Mouse (Mus musculus) kidney, embryonic 16.5 days (tissue): ENCODE data around the gene Tmem259. TPM values are rescaled to one million over a fixed set of nuclear protein-coding genes. Genes with fewer than 3 reads are reported as not detected.
A peak's percentile ranks its signal among the peaks of the same experiment; 100 is the strongest.

Experiments used
- ATAC-seq: fragments of 200-750 bp; cut with Nextera tagmentation; 2 replicates; pipeline ENCODE4 v1.8.0; 2017; ENCODE audit warnings: moderate TSS enrichment; ENCODE audit not compliant: low FRiP score, low TSS enrichment
- H3K27ac ChIP-seq: fragments of 300-500 bp; sonication (generic); 2 replicates; pipeline ENCODE4 v1.5.1; 2014; ENCODE audit warnings: low read length
- H3K27me3 ChIP-seq: fragments of 300-500 bp; sonication (generic); 2 replicates; pipeline ENCODE4 v1.6.1; 2014; ENCODE audit warnings: low read length, control low read depth, mixed read lengths; ENCODE audit not compliant: insufficient read depth
- H3K36me3 ChIP-seq: fragments of 300-500 bp; sonication (generic); 2 replicates; pipeline ENCODE4 v1.6.1; 2014; ENCODE audit warnings: low read length, control low read depth, mixed read lengths; ENCODE audit not compliant: insufficient read depth
- H3K4me1 ChIP-seq: fragments of 300-500 bp; sonication (generic); 2 replicates; pipeline ENCODE4 v1.6.1; 2014; ENCODE audit warnings: low read length, control low read depth, mixed read lengths; ENCODE audit not compliant: insufficient read depth
- H3K4me2 ChIP-seq: fragments of 300-500 bp; sonication (generic); replicated peaks from 2 replicates; pipeline ENCODE4 v1.6.1; 2014; ENCODE audit warnings: low read depth, low read length
- H3K4me3 ChIP-seq: fragments of 300-500 bp; sonication (generic); 2 replicates; pipeline ENCODE4 v1.5.1; 2014; ENCODE audit warnings: mild to moderate bottlenecking, low read length
- H3K9ac ChIP-seq: fragments of 300-500 bp; sonication (generic); replicated peaks from 2 replicates; pipeline ENCODE4 v1.6.1; 2014; ENCODE audit warnings: low read length
- H3K9me3 ChIP-seq: fragments of 300-500 bp; sonication (generic); 2 replicates; pipeline ENCODE4 v1.6.1; 2016; ENCODE audit warnings: low read length, control low read depth
- WGBS: fragments of 180-500 bp; shearing (Covaris S2); extraction: QIAGEN DNeasy Blood & Tissue Kit; methylation state at CpG from one replicate; pipeline ENCODE4 v1.1.7; 2014; 5-methylcytosine and 5-hydroxymethylcytosine counted together
- polyA plus RNA-seq: library from polyadenylated mRNA; unstranded; fragments of >200 nt; fragmentation: Nextera tagmentation; extraction: Ambion mirVana; gene quantifications from 2 replicates; pipeline ENCODE4 v1.2.1, GENCODE M21; 2015

Tmem259 gene
- polyA plus RNA-seq, 1 experiment from 2014 or later = 11.2 TPM

DNA sequence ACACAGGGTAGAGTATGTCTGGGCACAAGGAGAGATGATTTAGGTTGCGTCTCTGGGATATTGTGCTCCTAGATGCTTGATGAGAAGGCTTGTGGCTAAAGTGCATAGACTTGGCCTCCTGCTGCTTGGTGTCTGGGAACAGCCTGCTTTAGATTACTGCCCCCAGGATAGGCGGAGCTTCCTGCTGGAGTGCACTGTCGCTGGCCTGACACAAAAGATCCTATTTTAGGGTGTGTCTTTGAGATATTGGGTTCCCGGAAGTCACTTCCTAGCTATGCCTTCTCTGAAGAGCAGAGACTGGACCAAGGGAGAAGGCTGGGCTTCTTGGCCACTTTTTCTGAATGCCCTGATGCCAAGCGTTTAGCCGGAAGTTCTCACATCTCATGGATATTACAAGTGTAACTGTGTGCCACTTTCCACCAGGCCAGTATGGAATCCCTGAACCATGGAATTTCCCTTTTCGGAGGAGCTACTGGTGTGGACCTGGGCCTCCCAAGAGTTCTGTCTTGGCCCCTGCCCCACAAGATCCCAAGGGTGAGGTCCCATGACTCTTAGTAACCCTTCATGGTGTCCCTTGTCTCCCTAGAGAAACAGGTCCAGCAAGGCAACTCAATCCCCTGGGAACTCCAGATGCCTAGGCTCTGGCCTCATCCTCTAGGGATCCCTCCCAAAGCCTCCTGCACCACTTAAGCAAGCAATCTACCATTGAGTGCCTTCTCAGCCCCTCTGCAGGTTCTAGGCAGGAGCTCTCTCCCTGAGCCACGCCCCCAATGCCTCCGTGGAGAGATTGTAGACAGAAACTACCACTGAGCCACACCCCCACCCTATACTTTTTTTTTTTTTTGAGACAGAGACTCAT lies 19.5 kb upstream of the Tmem259 start:
- Histone ChIP-seq H3K4me2 (no peak overlapping the region), H3K36me3 (no peaks in the 10 kb centered on the region), H3K27me3 (peaks cover 14% of the 10 kb centered on the region), H3K4me1 (peaks cover 12% of the 10 kb centered on the region; the same call in 1 of the 2 replicates), H3K4me3 (no peak overlapping the region), H3K9ac (peak overlapping the region; percentile 36; the same call in 1 of the 2 replicates), H3K27ac (no peak overlapping the region), H3K9me3 (no peaks in the 10 kb centered on the region)
- ATAC-seq = no peak
- WGBS = 55% methylated on average over 9 of the region's 9 CpGs

DNA sequence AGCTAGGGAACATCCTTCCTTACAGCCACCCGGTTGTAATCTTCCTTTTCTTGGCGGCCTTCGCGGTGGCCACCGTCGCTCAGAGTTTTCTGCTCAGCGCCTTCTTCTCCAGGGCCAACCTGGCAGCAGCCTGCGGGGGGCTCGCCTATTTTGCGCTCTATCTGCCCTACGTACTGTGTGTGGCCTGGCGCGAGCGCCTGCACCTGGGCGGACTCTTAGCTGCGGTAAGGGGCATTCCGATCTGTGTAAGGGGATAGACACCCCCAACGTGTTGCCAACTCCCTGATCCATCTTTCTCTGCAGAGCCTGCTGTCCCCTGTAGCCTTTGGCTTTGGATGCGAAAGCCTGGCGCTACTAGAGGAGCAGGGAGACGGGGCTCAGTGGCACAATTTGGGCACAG lies 18.7 kb upstream of the Tmem259 start:
- no peaks in the 10 kb centered on the region for H3K9me3 ChIP-seq
- peak overlapping the region; percentile 24 for H3K4me2 ChIP-seq
- peaks cover 14% of the 10 kb centered on the region for H3K27me3 ChIP-seq
- H3K4me3 ChIP-seq = no peak overlapping the region
- no peak for ATAC-seq
- H3K36me3 ChIP-seq = no peaks in the 10 kb centered on the region
- 0 out of 2 replicates have a peak overlapping the region, but pooled peaks have one; percentile 36 for H3K9ac ChIP-seq
- no peak overlapping the region for H3K27ac ChIP-seq
- peaks cover 19% of the 10 kb centered on the region for H3K4me1 ChIP-seq
- 25% methylated on average over 21 of the region's 21 CpGs for WGBS

DNA sequence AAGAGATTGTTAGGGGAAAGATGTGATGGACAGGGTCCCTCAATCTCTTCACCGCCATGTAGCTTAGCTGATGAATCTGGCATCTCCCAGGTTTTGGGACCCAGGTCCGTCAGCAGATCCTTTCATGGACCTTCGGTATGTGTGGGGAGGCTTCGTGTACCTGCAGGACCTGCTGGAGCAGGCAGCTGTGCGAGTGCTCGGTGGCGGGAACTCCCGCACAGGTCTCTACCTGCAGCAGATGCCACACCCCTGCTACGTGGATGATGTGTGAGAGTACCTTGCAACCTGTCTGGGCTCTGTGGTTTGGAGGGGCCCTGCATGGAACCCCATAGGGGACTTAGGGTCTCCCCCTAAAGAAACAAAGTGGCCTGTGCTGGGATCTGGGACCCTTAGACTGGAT lies 17.8 kb upstream of the Tmem259 start:
- Histone ChIP-seq H3K27ac (no peak overlapping the region), H3K9me3 (no peaks in the 10 kb centered on the region), H3K9ac (no peak overlapping the region), H3K4me3 (no peak overlapping the region), H3K27me3 (peaks cover 14% of the 10 kb centered on the region), H3K4me2 (no peak overlapping the region), H3K36me3 (no peaks in the 10 kb centered on the region), H3K4me1 (peaks cover 26% of the 10 kb centered on the region)
- no peak for ATAC-seq
- 79% methylated on average over 9 of the region's 9 CpGs for WGBS

DNA sequence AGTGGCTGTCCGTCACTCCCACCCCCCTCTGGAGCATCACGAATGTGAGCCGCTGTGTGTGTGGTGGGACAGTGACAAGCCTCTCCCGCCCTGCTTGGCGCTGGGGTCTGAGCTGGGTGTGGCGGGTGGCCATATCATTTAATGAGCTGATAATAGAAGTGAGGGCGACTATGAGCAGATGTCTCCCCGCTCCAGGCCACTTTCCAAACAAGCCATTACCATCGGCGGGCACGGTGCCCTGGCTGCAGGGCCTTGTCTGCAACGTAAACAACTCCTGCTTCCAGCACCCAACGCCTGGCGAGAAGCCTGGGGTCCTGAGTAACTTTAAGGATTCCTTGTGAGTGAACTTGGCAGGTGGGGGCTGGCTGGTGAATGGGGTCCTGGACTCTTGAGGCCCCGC lies 13.7 kb upstream of the Tmem259 start:
- peak overlapping the region; percentile 55 for H3K4me3 ChIP-seq
- no peak for ATAC-seq
- H3K27me3 ChIP-seq = peaks cover 10% of the 10 kb centered on the region; the same call in 1 of the 2 replicates
- H3K36me3 ChIP-seq = peaks cover 20% of the 10 kb centered on the region
- H3K9ac ChIP-seq = peak overlapping the region; percentile 47
- H3K9me3 ChIP-seq = no peaks in the 10 kb centered on the region
- 11% methylated on average over 15 of the region's 15 CpGs for WGBS
- peaks cover 24% of the 10 kb centered on the region for H3K4me1 ChIP-seq
- no peak overlapping the region for H3K27ac ChIP-seq
- peak overlapping the region; percentile 89 for H3K4me2 ChIP-seq

DNA sequence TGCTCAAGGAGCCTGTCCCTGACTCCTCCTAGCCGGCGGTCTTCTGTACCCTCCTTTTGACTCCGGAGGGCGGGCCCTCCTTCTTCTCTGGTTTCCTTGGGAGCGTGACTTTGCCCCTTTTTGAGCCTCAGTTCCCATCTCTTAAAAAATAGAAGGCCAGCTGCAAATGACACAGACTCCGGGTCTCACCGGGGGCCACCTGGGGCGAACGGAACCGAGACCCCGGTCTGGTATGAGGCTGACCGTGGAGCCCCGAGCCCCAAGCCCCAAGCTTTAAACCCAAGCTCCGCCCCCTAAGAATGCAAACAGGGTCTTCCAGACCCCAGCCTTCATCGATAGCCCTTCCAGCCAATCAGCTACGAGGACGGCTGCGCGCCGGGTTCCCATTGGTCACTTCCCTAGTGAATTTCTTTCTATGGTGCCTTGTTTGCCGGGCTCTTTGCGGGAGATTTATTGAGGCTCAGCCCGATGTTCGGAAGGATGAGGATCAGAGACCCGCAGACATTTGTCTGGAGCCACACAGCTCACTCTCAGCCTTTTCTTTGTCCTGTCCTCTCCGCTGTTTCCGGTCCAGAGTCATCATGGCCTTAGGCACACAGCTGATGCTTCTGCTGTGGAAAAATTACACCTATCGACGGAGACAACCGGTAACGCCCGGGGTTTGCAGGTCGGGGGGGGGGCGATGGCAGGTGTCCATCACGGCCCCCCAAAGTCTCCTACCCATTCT lies 13.1 kb upstream of the Tmem259 start:
- WGBS = under 1% methylated on average over 35 of the region's 35 CpGs
- Histone ChIP-seq H3K9ac (peak overlapping the region; percentile 65), H3K4me3 (peak overlapping the region; percentile 55), H3K4me1 (peaks cover 19% of the 10 kb centered on the region), H3K27ac (peak overlapping the region; percentile 35), H3K4me2 (peak overlapping the region; percentile 89), H3K27me3 (peaks cover 7% of the 10 kb centered on the region; the same call in 1 of the 2 replicates), H3K36me3 (peaks cover 26% of the 10 kb centered on the region), H3K9me3 (no peaks in the 10 kb centered on the region)
- ATAC-seq = peak; percentile 61

DNA sequence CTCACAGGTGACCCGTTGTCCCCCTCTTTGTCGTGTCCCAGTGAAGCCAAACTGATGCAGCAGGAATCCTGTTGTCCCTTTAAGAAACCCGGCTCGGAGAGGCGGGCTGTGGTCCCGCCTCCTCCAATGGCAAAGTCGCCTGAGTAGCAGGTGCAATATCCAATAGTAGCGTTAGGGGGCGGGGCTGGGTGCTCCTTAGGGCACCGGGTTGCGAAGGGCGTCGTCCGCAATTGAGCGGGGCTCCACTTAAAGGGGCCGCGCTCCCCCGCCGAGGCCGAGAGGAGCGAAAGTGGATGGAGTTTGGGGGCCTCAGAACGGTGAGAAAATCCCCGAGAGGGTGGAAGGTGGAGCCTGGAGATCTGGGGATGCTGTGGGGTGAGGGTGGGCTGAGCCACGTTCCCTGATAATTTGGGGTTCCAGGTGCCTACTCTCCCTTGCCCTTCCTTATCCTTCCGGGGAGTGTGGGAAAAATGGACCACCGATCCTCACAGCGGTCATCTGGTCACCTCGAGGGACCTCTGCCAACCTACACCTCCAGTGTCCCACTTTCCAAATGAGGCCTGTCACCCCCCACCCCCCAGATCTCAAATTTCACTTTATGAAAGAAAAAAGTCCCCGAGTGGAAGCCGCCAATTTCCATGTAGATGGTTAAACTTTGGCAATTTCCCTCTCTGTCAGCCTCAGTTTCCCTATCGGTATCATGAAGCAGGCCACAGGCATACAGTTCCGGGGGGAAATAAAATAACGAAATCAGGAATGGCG lies 12.3 kb upstream of the Tmem259 start, which contains the start of gene Abca7:
Abca7 (plus strand) TSS at position 223 of the 762 bp plus-strand sequence.
- Histone ChIP-seq H3K36me3 (peaks cover 34% of the 10 kb centered on the region), H3K4me3 (peak within 1 kb of the TSS; percentile 55), H3K27ac (peak within 1 kb of the TSS; percentile 35), H3K27me3 (peaks cover 1% of the 10 kb centered on the region; the same call in 1 of the 2 replicates), H3K9me3 (peaks cover 3% of the 10 kb centered on the region; the same call in 1 of the 2 replicates), H3K9ac (peak within 1 kb of the TSS; percentile 65), H3K4me2 (peak within 1 kb of the TSS; percentile 89), H3K4me1 (peaks cover 19% of the 10 kb centered on the region)
- peak; percentile 90 for ATAC-seq
- WGBS = under 1% methylated on average over 34 of the region's 34 CpGs

DNA sequence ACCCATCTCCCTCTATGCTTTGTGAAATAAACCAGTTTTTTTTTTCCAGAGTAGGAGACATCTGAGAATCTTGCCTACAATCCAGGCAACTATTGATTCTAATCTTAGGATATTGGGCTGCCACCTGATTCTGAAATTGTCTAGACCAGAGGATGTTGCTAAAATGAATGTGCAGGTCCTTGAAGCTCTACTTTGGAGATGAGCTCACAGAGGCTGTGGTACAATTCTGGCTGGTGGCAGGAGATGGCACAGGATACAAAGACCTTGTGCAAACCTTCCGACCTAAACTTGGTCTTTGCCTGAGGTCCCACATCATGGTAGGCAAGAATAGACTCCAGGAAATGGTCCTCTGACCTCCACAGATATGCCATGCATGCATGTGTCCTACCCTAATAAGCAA lies 11.5 kb upstream of the Tmem259 start:
- 89% methylated on average over 1 of the region's 1 CpGs for WGBS
- Histone ChIP-seq H3K4me2 (peak overlapping the region; percentile 89; the same call in 1 of the 2 replicates), H3K36me3 (peaks cover 42% of the 10 kb centered on the region), H3K27me3 (no peaks in the 10 kb centered on the region), H3K4me1 (peaks cover 19% of the 10 kb centered on the region), H3K9ac (no peak overlapping the region), H3K9me3 (peaks cover 6% of the 10 kb centered on the region; the same call in 1 of the 2 replicates), H3K27ac (no peak overlapping the region), H3K4me3 (no peak overlapping the region)
- no peak for ATAC-seq

DNA sequence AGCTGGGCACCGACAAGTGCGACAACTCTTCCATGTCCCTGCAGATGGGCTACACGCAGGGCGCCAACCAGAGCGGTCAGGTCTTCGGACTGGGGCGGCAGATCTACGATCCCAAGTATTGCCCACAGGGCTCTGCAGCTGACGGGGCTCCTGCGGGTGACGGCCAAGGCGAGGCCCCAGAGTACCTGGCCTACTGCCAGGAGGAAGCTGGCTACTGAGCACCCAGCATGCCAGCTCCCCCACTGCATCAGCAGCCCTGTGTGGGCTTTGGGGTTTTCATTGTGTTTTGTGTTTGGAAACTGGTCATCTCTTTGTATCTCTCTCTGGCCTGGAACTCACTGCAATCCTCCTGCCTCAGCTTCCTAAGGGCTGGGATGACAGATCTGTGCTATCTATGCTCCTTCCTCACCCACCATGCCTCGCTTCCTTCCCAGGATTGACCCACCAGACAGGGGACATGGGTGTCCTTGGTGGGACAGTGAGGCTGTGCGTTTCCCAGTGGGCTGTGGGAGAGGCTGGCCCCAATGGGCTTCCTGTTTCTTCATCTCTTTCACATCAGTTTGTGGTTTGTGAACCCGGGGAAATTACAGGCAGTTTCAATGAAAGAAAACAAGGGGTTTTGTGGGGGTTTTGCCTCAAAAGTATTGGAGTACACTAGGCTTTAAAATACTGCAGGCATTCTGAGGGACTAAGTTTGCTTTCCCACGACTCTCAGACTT lies 10.4 kb upstream of the Tmem259 start:
- Histone ChIP-seq H3K27me3 (no peaks in the 10 kb centered on the region), H3K4me1 (peaks cover 25% of the 10 kb centered on the region), H3K9me3 (peaks cover 6% of the 10 kb centered on the region; the same call in 1 of the 2 replicates), H3K9ac (no peak overlapping the region), H3K36me3 (peaks cover 42% of the 10 kb centered on the region), H3K4me3 (no peak overlapping the region), H3K4me2 (no peak overlapping the region), H3K27ac (no peak overlapping the region)
- no peak for ATAC-seq
- 81% methylated on average over 16 of the region's 16 CpGs for WGBS

DNA sequence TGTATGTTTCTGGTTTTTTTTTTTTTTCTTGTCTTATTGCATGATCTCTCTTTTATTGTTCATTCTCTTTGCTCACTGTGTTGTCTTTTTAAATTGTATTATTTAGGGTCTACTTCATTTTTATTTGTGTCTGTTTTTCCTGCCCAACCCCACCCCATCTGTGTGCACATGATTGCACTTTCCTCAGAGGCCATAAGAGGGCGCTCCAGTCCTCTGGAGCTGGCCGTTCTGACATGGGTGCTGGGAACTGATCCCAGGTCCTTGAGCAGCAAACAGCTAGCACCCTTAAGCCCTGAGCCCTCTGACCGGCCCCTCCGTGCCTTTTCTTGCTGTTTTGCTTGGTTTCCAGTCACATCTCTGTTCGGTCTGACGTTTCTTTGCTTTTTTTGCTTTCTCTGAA lies 7.4 kb upstream of the Tmem259 start:
- Histone ChIP-seq H3K27ac (no peak overlapping the region), H3K36me3 (peaks cover 42% of the 10 kb centered on the region), H3K4me3 (no peak overlapping the region), H3K9ac (no peak overlapping the region), H3K27me3 (no peaks in the 10 kb centered on the region), H3K4me1 (peaks cover 31% of the 10 kb centered on the region), H3K4me2 (no peak overlapping the region; the same call in 1 of the 2 replicates), H3K9me3 (peaks cover 6% of the 10 kb centered on the region; the same call in 1 of the 2 replicates)
- no peak for ATAC-seq
- WGBS = 88% methylated on average over 6 of the region's 6 CpGs
